Mouse (Mus musculus) midbrain, embryonic 16.5 days (tissue): ENCODE measurements around the gene Me3. TPM values are rescaled to one million over a fixed set of nuclear protein-coding genes. Genes with fewer than 3 reads are reported as not detected.

Experiments used
- ATAC-seq: fragments of 200-750 bp; cut with Nextera tagmentation; 2 replicates; pipeline ENCODE4 v1.8.0; 2017; ENCODE audit warnings: moderate TSS enrichment
- H3K27ac ChIP-seq: fragments of 300-500 bp; sonication (generic); 2 replicates; pipeline ENCODE4 v1.5.1; 2014; ENCODE audit warnings: mild to moderate bottlenecking, low read length, mixed read lengths
- H3K27me3 ChIP-seq: fragments of 300-500 bp; sonication (generic); 2 replicates; pipeline ENCODE4 v1.6.1; 2014; ENCODE audit warnings: low read depth, low read length, mixed read lengths; ENCODE audit not compliant: control insufficient read depth, insufficient read depth
- H3K36me3 ChIP-seq: fragments of 300-500 bp; sonication (generic); 2 replicates; pipeline ENCODE4 v1.6.1; 2014; ENCODE audit warnings: mild to moderate bottlenecking, low read length, moderate library complexity, mixed read lengths; ENCODE audit not compliant: control insufficient read depth, insufficient read depth
- H3K4me1 ChIP-seq: fragments of 300-500 bp; sonication (generic); 2 replicates; pipeline ENCODE4 v1.6.1; 2014; ENCODE audit warnings: mild to moderate bottlenecking, low read length, mixed read lengths; ENCODE audit not compliant: control insufficient read depth, insufficient read depth
- H3K4me2 ChIP-seq: fragments of 300-500 bp; sonication (generic); 2 replicates; pipeline ENCODE4 v1.6.1; 2014; ENCODE audit warnings: mild to moderate bottlenecking, low read length, mixed read lengths
- H3K4me3 ChIP-seq: fragments of 300-500 bp; sonication (generic); 2 replicates; pipeline ENCODE4 v1.5.1; 2014; ENCODE audit warnings: low read depth, mild to moderate bottlenecking, low read length, moderate library complexity, mixed read lengths
- H3K9ac ChIP-seq: fragments of 300-500 bp; sonication (generic); 2 replicates; pipeline ENCODE4 v1.6.1; 2014; ENCODE audit warnings: low read depth, low read length, mixed read lengths
- H3K9me3 ChIP-seq: fragments of 300-500 bp; sonication (generic); replicated peaks from 2 replicates; pipeline ENCODE4 v1.6.1; 2014; ENCODE audit warnings: mild to moderate bottlenecking, low read length, mixed read lengths; ENCODE audit not compliant: control insufficient read depth, poor library complexity, severe bottlenecking
- WGBS: fragments of 180-500 bp; shearing (Covaris S2); extraction: QIAGEN DNeasy Blood & Tissue Kit; methylation state at CpG from one replicate; pipeline ENCODE4 v1.1.7; 2014; 5-methylcytosine and 5-hydroxymethylcytosine counted together
- polyA plus RNA-seq: library from polyadenylated mRNA; unstranded; fragments of >200 nt; fragmentation: Nextera tagmentation; extraction: Ambion mirVana; gene quantifications from 2 replicates; pipeline ENCODE4 v1.2.1, GENCODE M21; 2015

Me3 gene
- polyA plus RNA-seq, 1 experiment from 2014 or later = 13.8 TPM

- Histone ChIP-seq H3K4me1 (no peaks in the 10 kb centered on the region), H3K4me3 (no peak overlapping the region), H3K27ac (no peak overlapping the region), H3K9ac (no peak overlapping the region), H3K27me3 (no peaks in the 10 kb centered on the region), H3K4me2 (no peak overlapping the region), H3K36me3 (no peaks in the 10 kb centered on the region), H3K9me3 (no peaks in the 10 kb centered on the region)
- 81% methylated on average over 2 of the region's 2 CpGs for WGBS
- ATAC-seq = no peak
Measured at GRCm38 (mm10) chr7:89710776-89711175, 78.6 kb downstream of the Me3 start.

DNA sequence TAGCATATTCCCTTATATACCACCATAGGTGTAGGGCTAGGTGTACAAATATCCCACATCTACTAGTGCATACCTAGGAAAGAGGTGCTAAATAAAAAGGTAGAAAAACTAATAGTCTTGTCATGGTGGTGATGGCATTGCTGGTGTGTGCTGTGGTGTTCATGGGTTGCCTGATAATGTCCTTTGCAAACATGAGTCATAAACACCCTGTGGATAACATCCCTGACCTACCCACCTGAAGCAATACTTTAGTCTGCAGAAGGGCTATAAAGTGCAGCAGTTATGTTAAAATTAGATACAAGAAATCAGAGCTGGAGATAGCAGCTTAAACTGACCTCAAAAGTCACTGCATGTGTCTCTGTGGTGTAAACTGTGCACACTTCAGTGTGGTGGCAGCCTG, 80.9 kb downstream of the Me3 start:
- Histone ChIP-seq H3K9ac (no peak overlapping the region), H3K27me3 (no peaks in the 10 kb centered on the region), H3K27ac (no peak overlapping the region), H3K4me1 (no peaks in the 10 kb centered on the region), H3K4me2 (no peak overlapping the region), H3K4me3 (no peak overlapping the region), H3K9me3 (no peaks in the 10 kb centered on the region), H3K36me3 (no peaks in the 10 kb centered on the region)
- no peak for ATAC-seq

- 91% methylated on average over 3 of the region's 3 CpGs for WGBS
- no peaks in the 10 kb centered on the region for H3K9me3 ChIP-seq
- H3K27ac ChIP-seq = no peak overlapping the region
- no peaks in the 10 kb centered on the region for H3K27me3 ChIP-seq
- H3K4me2 ChIP-seq = no peak overlapping the region
- no peak overlapping the region for H3K9ac ChIP-seq
- H3K4me1 ChIP-seq = no peaks in the 10 kb centered on the region
- H3K36me3 ChIP-seq = no peaks in the 10 kb centered on the region
- no peak overlapping the region for H3K4me3 ChIP-seq
- no peak for ATAC-seq
Measured at GRCm38 (mm10) chr7:89716226-89716625, 84.0 kb downstream of the Me3 start.

- WGBS = 86% methylated on average over 2 of the region's 2 CpGs
- H3K4me3 ChIP-seq = no peak overlapping the region
- no peaks in the 10 kb centered on the region for H3K4me1 ChIP-seq
- H3K9me3 ChIP-seq = no peaks in the 10 kb centered on the region
- H3K27ac ChIP-seq = no peak overlapping the region
- H3K9ac ChIP-seq = no peak overlapping the region
- ATAC-seq = no peak
- H3K4me2 ChIP-seq = no peak overlapping the region
- no peaks in the 10 kb centered on the region for H3K36me3 ChIP-seq
- no peaks in the 10 kb centered on the region for H3K27me3 ChIP-seq
Measured at GRCm38 (mm10) chr7:89717521-89717920, 85.3 kb downstream of the Me3 start.

DNA sequence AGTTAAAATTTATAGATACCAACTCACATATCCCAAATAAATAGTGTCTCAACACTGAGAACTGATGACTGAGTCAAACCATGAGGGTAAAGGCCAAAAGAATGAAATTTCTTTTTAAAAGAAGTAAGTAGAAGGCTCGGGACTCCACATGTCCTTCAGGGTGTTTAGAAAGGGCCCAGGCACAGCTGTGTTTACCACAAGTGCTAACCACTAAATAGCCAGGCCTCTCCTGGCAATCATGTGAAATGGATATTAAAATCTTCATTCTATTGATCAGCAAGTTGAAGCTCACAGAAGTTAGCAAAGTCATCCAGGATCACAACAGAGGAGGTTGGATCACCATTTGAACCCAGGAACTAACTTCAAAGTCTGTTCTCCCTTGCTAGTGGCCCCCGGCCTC, 86.1 kb downstream of the Me3 start:
- Histone ChIP-seq H3K4me1 (no peaks in the 10 kb centered on the region), H3K4me3 (no peak overlapping the region), H3K36me3 (no peaks in the 10 kb centered on the region), H3K27me3 (no peaks in the 10 kb centered on the region), H3K4me2 (no peak overlapping the region), H3K9me3 (no peaks in the 10 kb centered on the region), H3K27ac (no peak overlapping the region), H3K9ac (no peak overlapping the region)
- WGBS = 84% methylated on average over 2 of the region's 2 CpGs
- no peak for ATAC-seq

GRCm38 (mm10) chr7:89720256-89720655, 88.1 kb downstream of the Me3 start:
- H3K27me3 ChIP-seq = no peaks in the 10 kb centered on the region
- no peaks in the 10 kb centered on the region for H3K4me1 ChIP-seq
- no peak overlapping the region for H3K27ac ChIP-seq
- H3K4me2 ChIP-seq = no peak overlapping the region
- H3K9me3 ChIP-seq = no peaks in the 10 kb centered on the region
- WGBS = 87% methylated on average over 2 of the region's 2 CpGs
- no peak overlapping the region for H3K4me3 ChIP-seq
- no peak for ATAC-seq
- no peak overlapping the region for H3K9ac ChIP-seq
- H3K36me3 ChIP-seq = no peaks in the 10 kb centered on the region

GRCm38 (mm10) chr7:89726712-89727111, 94.5 kb downstream of the Me3 start:
- no peaks in the 10 kb centered on the region for H3K27me3 ChIP-seq
- H3K4me1 ChIP-seq = no peaks in the 10 kb centered on the region
- 87% methylated on average over 3 of the region's 3 CpGs for WGBS
- no peaks in the 10 kb centered on the region for H3K9me3 ChIP-seq
- no peaks in the 10 kb centered on the region for H3K36me3 ChIP-seq
- ATAC-seq = no peak
- H3K27ac ChIP-seq = no peak overlapping the region
- no peak overlapping the region for H3K4me2 ChIP-seq
- H3K4me3 ChIP-seq = no peak overlapping the region
- H3K9ac ChIP-seq = no peak overlapping the region

DNA sequence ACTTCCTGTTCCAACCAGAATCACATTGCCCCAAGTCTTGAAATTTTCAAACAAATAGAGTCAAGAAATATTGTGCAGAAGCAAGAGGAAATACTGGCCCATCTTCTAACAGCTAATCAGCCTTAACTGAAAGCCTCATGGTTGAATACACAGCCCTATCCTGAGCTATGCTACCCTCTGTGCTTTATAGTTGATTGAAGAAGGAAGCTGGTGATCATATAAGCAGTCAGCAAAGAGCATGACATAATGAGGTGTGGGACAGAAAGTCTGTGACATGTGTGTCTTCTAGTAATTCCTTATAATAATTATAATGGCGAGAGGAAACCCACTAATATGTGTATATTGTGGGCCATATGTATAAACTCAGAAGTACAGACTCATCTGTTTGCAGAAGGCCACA, 95.4 kb downstream of the Me3 start:
- no peak overlapping the region for H3K27ac ChIP-seq
- no peaks in the 10 kb centered on the region for H3K4me1 ChIP-seq
- H3K36me3 ChIP-seq = no peaks in the 10 kb centered on the region
- H3K4me3 ChIP-seq = no peak overlapping the region
- no peak overlapping the region for H3K9ac ChIP-seq
- no peak overlapping the region for H3K4me2 ChIP-seq
- H3K27me3 ChIP-seq = no peaks in the 10 kb centered on the region
- 100% methylated on average over 1 of the region's 1 CpGs for WGBS
- H3K9me3 ChIP-seq = no peaks in the 10 kb centered on the region
- no peak for ATAC-seq

GRCm38 (mm10) chr7:89728393-89728792, 96.2 kb downstream of the Me3 start:
- H3K36me3 ChIP-seq = no peaks in the 10 kb centered on the region
- H3K4me1 ChIP-seq = no peaks in the 10 kb centered on the region
- no peak for ATAC-seq
- WGBS = 86% methylated on average over 3 of the region's 3 CpGs
- H3K4me2 ChIP-seq = no peak overlapping the region
- no peak overlapping the region for H3K27ac ChIP-seq
- H3K9ac ChIP-seq = no peak overlapping the region
- H3K27me3 ChIP-seq = no peaks in the 10 kb centered on the region
- no peak overlapping the region for H3K4me3 ChIP-seq
- no peaks in the 10 kb centered on the region for H3K9me3 ChIP-seq

- Histone ChIP-seq H3K9me3 (no peaks in the 10 kb centered on the region), H3K27ac (no peak overlapping the region), H3K9ac (no peak overlapping the region), H3K36me3 (no peaks in the 10 kb centered on the region), H3K4me3 (no peak overlapping the region), H3K4me2 (no peak overlapping the region), H3K4me1 (no peaks in the 10 kb centered on the region), H3K27me3 (no peaks in the 10 kb centered on the region)
- 62% methylated on average over 2 of the region's 2 CpGs for WGBS
- no peak for ATAC-seq
Measured at GRCm38 (mm10) chr7:89730514-89730913, 98.3 kb downstream of the Me3 start.
